8 mouse cellular contexts compared by ENCODE assay signal in the genomic region with DNA sequence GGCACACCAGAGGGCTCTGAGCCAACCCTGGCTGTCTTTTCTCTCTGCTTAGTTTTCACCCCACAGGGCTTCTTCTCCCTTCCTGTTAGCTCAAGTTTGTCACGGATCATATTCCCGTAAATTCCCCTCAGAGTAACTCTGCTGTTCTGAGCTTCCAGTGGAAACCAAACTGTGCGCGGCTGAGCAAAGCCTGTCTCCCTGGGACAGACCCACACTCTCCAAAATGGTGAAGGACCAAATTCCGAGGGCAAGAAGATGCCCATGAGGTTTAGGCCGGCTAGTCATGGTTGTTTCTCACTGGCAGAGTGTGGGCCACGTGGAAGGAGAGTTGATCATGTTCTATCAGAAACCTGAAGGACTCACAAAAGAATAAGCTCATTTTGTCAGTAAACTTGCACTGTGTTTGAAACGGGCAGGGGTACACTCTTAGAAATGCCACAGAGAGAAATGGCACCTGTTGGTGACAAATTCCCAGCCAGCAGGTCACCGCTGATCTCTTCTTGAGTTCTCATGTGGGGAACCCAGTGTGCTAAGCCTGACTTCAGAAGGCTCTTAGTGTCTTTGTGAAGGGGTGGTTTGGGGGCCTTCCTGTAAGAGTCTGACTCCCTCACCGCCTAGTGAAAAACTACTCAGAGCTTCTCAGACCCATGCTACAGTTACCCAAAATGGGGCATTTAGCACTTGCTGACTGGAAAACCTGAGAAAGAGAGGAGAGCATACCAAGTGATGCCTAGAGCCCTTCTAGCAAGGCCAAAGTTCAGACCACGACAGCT. TPM values are rescaled to one million over a fixed set of nuclear protein-coding genes. Genes with fewer than 3 reads are reported as not detected.
A peak's percentile ranks its signal among the peaks of the same experiment; 100 is the strongest.
DNase-seq lines count a peak whose midpoint lies in the region; ATAC-seq and TF ChIP-seq lines count a peak whose summit lies in the region.

No protein-coding gene starts in this region.

- H3K4me3 ChIP-seq in liver, adult 2 months (ENCODE audit: insufficient read depth, low read depth, low read length) = peak overlapping the region; percentile 32
- no peak overlapping the region for H3K4me3 ChIP-seq in cortical plate, adult 2 months (ENCODE audit: insufficient read depth, low read length)
- H3K4me3 ChIP-seq in limb, embryonic 12.5 days (replicated peaks) = no peak overlapping the region
- H3K4me3 ChIP-seq in stomach, embryonic 14.5 days (ENCODE audit: low read depth, low read length) = no peak overlapping the region

- 65% methylated on average over 11 of the region's 11 CpGs for WGBS in liver, adult 2 months
- 75% methylated on average over 11 of the region's 11 CpGs for WGBS in limb, embryonic 12.5 days
- WGBS in stomach, embryonic 14.5 days = 72% methylated on average over 11 of the region's 11 CpGs

- H3K9me3 ChIP-seq in limb, embryonic 12.5 days = no peaks in the 10 kb centered on the region
- H3K9me3 ChIP-seq in stomach, embryonic 14.5 days (ENCODE audit: control insufficient read depth, low read depth, low read length) = no peaks in the 10 kb centered on the region

- H3K79me2 ChIP-seq in liver, adult 2 months (ENCODE audit: control insufficient read depth, insufficient read depth, low read length) = no peaks in the 10 kb centered on the region; the same call in 1 of the 2 replicates

- peak overlapping the region; percentile 69 for H3K9ac ChIP-seq in liver, adult 2 months (ENCODE audit: low read depth, low read length)
- H3K9ac ChIP-seq in limb, embryonic 12.5 days (replicated peaks) = no peak overlapping the region
- H3K9ac ChIP-seq in stomach, embryonic 14.5 days (replicated peaks; ENCODE audit: low read depth, low read length) = no peak overlapping the region

- no peaks in the 10 kb centered on the region for H3K36me3 ChIP-seq in liver, adult 2 months (ENCODE audit: control insufficient read depth, insufficient read depth, low read length)
- no peaks in the 10 kb centered on the region for H3K36me3 ChIP-seq in limb, embryonic 12.5 days
- H3K36me3 ChIP-seq in stomach, embryonic 14.5 days (ENCODE audit: control insufficient read depth, insufficient read depth, low read length) = no peaks in the 10 kb centered on the region

- TF ChIP-seq CTCF in liver, adult 2 months (IDR thresholded peaks at IDR 0.05; ENCODE audit: low read depth, low read length) = no peak
- TF ChIP-seq CTCF in cortical plate, adult 2 months (IDR thresholded peaks at IDR 0.05; ENCODE audit: extremely low read depth, insufficient read depth, low read length) = no peak

- peak overlapping the region; percentile 85 for H3K27ac ChIP-seq in liver, adult 2 months (replicated peaks; ENCODE audit: insufficient read depth, low read depth, low read length)
- H3K27ac ChIP-seq in cortical plate, adult 2 months (ENCODE audit: insufficient read depth, low read length) = peak overlapping the region; percentile 90
- peak overlapping the region; percentile 83 for H3K27ac ChIP-seq in limb, embryonic 12.5 days
- H3K27ac ChIP-seq in stomach, embryonic 14.5 days (ENCODE audit: low read length) = peak overlapping the region; percentile 83; the same call in 1 of the 2 replicates

- H3K27me3 ChIP-seq in liver, adult 2 months (ENCODE audit: control insufficient read depth, insufficient read depth, low read length) = no peaks in the 10 kb centered on the region
- H3K27me3 ChIP-seq in limb, embryonic 12.5 days = no peaks in the 10 kb centered on the region
- H3K27me3 ChIP-seq in stomach, embryonic 14.5 days (ENCODE audit: control insufficient read depth, insufficient read depth, low read length) = no peaks in the 10 kb centered on the region

- no peaks in the 10 kb centered on the region for H3K4me1 ChIP-seq in liver, adult 2 months (ENCODE audit: control insufficient read depth, insufficient read depth, low read length)
- H3K4me1 ChIP-seq in cortical plate, adult 2 months (ENCODE audit: control insufficient read depth, insufficient read depth, low read length) = peaks cover 3% of the 10 kb centered on the region
- peaks cover 39% of the 10 kb centered on the region for H3K4me1 ChIP-seq in limb, embryonic 12.5 days (replicated peaks)
- peaks cover 16% of the 10 kb centered on the region for H3K4me1 ChIP-seq in stomach, embryonic 14.5 days (ENCODE audit: control insufficient read depth, insufficient read depth, low read length)

- peak overlapping the region; percentile 39; the same call in 1 of the 2 replicates for H3K4me2 ChIP-seq in limb, embryonic 12.5 days
- H3K4me2 ChIP-seq in stomach, embryonic 14.5 days (replicated peaks; ENCODE audit: low read depth, low read length) = no peak overlapping the region

- DNase-seq in liver, adult 2 months (ENCODE audit: extremely low read depth, low read depth, low spot score) = no peak
- no peak for DNase-seq in liver
- no peak for DNase-seq in ovary, postnatal 14 days (ENCODE audit: low spot score)
- DNase-seq in left cerebral cortex, adult 11 months (ENCODE audit: low spot score) = no peak
- no peak for DNase-seq in cerebellum, adult 11 months

- no peak for TF ChIP-seq POLR2A in liver, adult 2 months (IDR thresholded peaks at IDR 0.05; ENCODE audit: extremely low read depth, insufficient read depth, low read length)
- TF ChIP-seq POLR2A in cortical plate, adult 2 months (IDR thresholded peaks at IDR 0.05; ENCODE audit: extremely low read depth, insufficient read depth, low read length) = no peak

- no peak for ATAC-seq in limb, embryonic 12.5 days (ENCODE audit: insufficient number of reproducible peaks, insufficient read depth, low FRiP score, low TSS enrichment, low read depth)
- no peak for ATAC-seq in stomach, embryonic 14.5 days (ENCODE audit: insufficient number of reproducible peaks, insufficient read depth, low FRiP score, low read depth)

RNA-seq across cellular contexts. Expression of a gene that starts 1.3 kb away (rescaled TPM):
- 5.3 and 7.7 TPM in 2 replicates for total RNA-seq in liver, adult 2 months (2014; rRNA removed)
- 10.3 and 11.9 TPM in 2 replicates for polyA plus RNA-seq in liver, adult 2 months (2012; rRNA removed)
- polyA plus RNA-seq in cortical plate, adult 2 months (2012; rRNA removed) = 23.5 and 25.7 TPM in 2 replicates
- 33.9 and 42.1 TPM in 2 replicates for polyA plus RNA-seq in limb, embryonic 12.5 days (2016; fragmentation: Nextera tagmentation; extraction: Ambion mirVana)
- 53.3 and 58.0 TPM in 2 replicates for polyA plus RNA-seq in stomach, embryonic 14.5 days (2014; fragmentation: Nextera tagmentation; extraction: Ambion mirVana)

RNA-seq across cellular contexts. Expression of a gene that starts 16.7 kb away (rescaled TPM):
- under 0.01 and 0.07 TPM in 2 replicates for total RNA-seq in liver, adult 2 months (2014; rRNA removed)
- 0.05 TPM in 1 of 2 replicates, not detected in the other for polyA plus RNA-seq in liver, adult 2 months (2012; rRNA removed)
- polyA plus RNA-seq in cortical plate, adult 2 months (2012; rRNA removed) = 0.46 and 0.93 TPM in 2 replicates
- polyA plus RNA-seq in limb, embryonic 12.5 days (2016; fragmentation: Nextera tagmentation; extraction: Ambion mirVana) = 0.23 TPM in 1 of 2 replicates, not detected in the other
- polyA plus RNA-seq in stomach, embryonic 14.5 days (2014; fragmentation: Nextera tagmentation; extraction: Ambion mirVana) = 0.09 and 0.11 TPM in 2 replicates

RNA-seq across cellular contexts. Expression of a gene that starts 18.4 kb away (rescaled TPM):
- 0.40 and 1.8 TPM in 2 replicates for total RNA-seq in liver, adult 2 months (2014; rRNA removed)
- polyA plus RNA-seq in liver, adult 2 months (2012; rRNA removed) = 0.37 and 0.55 TPM in 2 replicates
- 0.21 and 0.25 TPM in 2 replicates for polyA plus RNA-seq in cortical plate, adult 2 months (2012; rRNA removed)
- polyA plus RNA-seq in limb, embryonic 12.5 days (2016; fragmentation: Nextera tagmentation; extraction: Ambion mirVana) = 0.15 and 0.33 TPM in 2 replicates
- polyA plus RNA-seq in stomach, embryonic 14.5 days (2014; fragmentation: Nextera tagmentation; extraction: Ambion mirVana) = 0.48 and 3.7 TPM in 2 replicates
